Mouse (Mus musculus): ENCODE measurements around the gene Cdh13. TPM values are rescaled to one million over a fixed set of nuclear protein-coding genes. Genes with fewer than 3 reads are reported as not detected.

The Cdh13 gene
- polyA plus RNA-seq, 1 experiment from 2014 or later = 37.1 TPM

GRCm38 (mm10) chr8:118407322-118407721 lies 123.8 kb downstream of the Cdh13 start:
- 57% methylated on average over 6 of the region's 6 CpGs for WGBS (ENCODE audit: insufficient replicate concordance)
- ATAC-seq (replicated peaks; ENCODE audit: insufficient number of reproducible peaks, low FRiP score, low TSS enrichment) = no peak
- no peak overlapping the region for H3K27ac ChIP-seq (ENCODE audit: low read depth, low read length)
- no peaks in the 10 kb centered on the region for H3K27me3 ChIP-seq (ENCODE audit: control insufficient read depth, insufficient read depth, low read length)
- no peak overlapping the region for H3K4me3 ChIP-seq (ENCODE audit: low read depth, low read length)
- no peak overlapping the region for H3K9ac ChIP-seq (ENCODE audit: low read depth, low read length)
- H3K4me2 ChIP-seq = no peak overlapping the region
- H3K4me1 ChIP-seq (ENCODE audit: control insufficient read depth, insufficient read depth, low read length) = no peaks in the 10 kb centered on the region
- no peaks in the 10 kb centered on the region for H3K36me3 ChIP-seq (ENCODE audit: control insufficient read depth, insufficient read depth, low read length)
- no peaks in the 10 kb centered on the region for H3K9me3 ChIP-seq (replicated peaks; ENCODE audit: control insufficient read depth, low read length)

- Histone ChIP-seq H3K36me3 (ENCODE audit: control insufficient read depth, insufficient read depth, low read length) (no peaks in the 10 kb centered on the region), H3K9me3 (replicated peaks; ENCODE audit: control insufficient read depth, low read length) (no peaks in the 10 kb centered on the region), H3K27ac (ENCODE audit: low read depth, low read length) (no peak overlapping the region), H3K4me3 (ENCODE audit: low read depth, low read length) (no peak overlapping the region), H3K4me2 (no peak overlapping the region), H3K9ac (ENCODE audit: low read depth, low read length) (no peak overlapping the region), H3K4me1 (ENCODE audit: control insufficient read depth, insufficient read depth, low read length) (no peaks in the 10 kb centered on the region), H3K27me3 (ENCODE audit: control insufficient read depth, insufficient read depth, low read length) (no peaks in the 10 kb centered on the region)
- no peak for ATAC-seq (replicated peaks; ENCODE audit: insufficient number of reproducible peaks, low FRiP score, low TSS enrichment)
- WGBS (ENCODE audit: insufficient replicate concordance) = 81% methylated on average over 3 of the region's 3 CpGs
Measured at GRCm38 (mm10) chr8:118409396-118409795, 125.9 kb downstream of the Cdh13 start.

GRCm38 (mm10) chr8:118410341-118410970 lies 126.9 kb downstream of the Cdh13 start:
- Histone ChIP-seq H3K4me3 (ENCODE audit: low read depth, low read length) (no peak overlapping the region), H3K9me3 (replicated peaks; ENCODE audit: control insufficient read depth, low read length) (no peaks in the 10 kb centered on the region), H3K27me3 (ENCODE audit: control insufficient read depth, insufficient read depth, low read length) (no peaks in the 10 kb centered on the region), H3K27ac (ENCODE audit: low read depth, low read length) (no peak overlapping the region), H3K4me1 (ENCODE audit: control insufficient read depth, insufficient read depth, low read length) (no peaks in the 10 kb centered on the region), H3K4me2 (no peak overlapping the region), H3K36me3 (ENCODE audit: control insufficient read depth, insufficient read depth, low read length) (no peaks in the 10 kb centered on the region), H3K9ac (ENCODE audit: low read depth, low read length) (no peak overlapping the region)
- no peak for ATAC-seq (replicated peaks; ENCODE audit: insufficient number of reproducible peaks, low FRiP score, low TSS enrichment)
- WGBS (ENCODE audit: insufficient replicate concordance) = 84% methylated on average over 4 of the region's 4 CpGs

- Histone ChIP-seq H3K4me2 (no peak overlapping the region), H3K27me3 (ENCODE audit: control insufficient read depth, insufficient read depth, low read length) (no peaks in the 10 kb centered on the region), H3K9ac (ENCODE audit: low read depth, low read length) (no peak overlapping the region), H3K4me3 (ENCODE audit: low read depth, low read length) (no peak overlapping the region), H3K36me3 (ENCODE audit: control insufficient read depth, insufficient read depth, low read length) (no peaks in the 10 kb centered on the region), H3K9me3 (replicated peaks; ENCODE audit: control insufficient read depth, low read length) (no peaks in the 10 kb centered on the region), H3K4me1 (ENCODE audit: control insufficient read depth, insufficient read depth, low read length) (no peaks in the 10 kb centered on the region), H3K27ac (ENCODE audit: low read depth, low read length) (no peak overlapping the region)
- WGBS (ENCODE audit: insufficient replicate concordance) = 83% methylated on average over 7 of the region's 7 CpGs
- ATAC-seq (replicated peaks; ENCODE audit: insufficient number of reproducible peaks, low FRiP score, low TSS enrichment) = no peak
Measured at GRCm38 (mm10) chr8:118415672-118416071, 132.1 kb downstream of the Cdh13 start.

GRCm38 (mm10) chr8:118416811-118417355 lies 133.3 kb downstream of the Cdh13 start:
- Histone ChIP-seq H3K4me2 (no peak overlapping the region), H3K4me3 (ENCODE audit: low read depth, low read length) (no peak overlapping the region), H3K27me3 (ENCODE audit: control insufficient read depth, insufficient read depth, low read length) (no peaks in the 10 kb centered on the region), H3K4me1 (ENCODE audit: control insufficient read depth, insufficient read depth, low read length) (no peaks in the 10 kb centered on the region), H3K9ac (ENCODE audit: low read depth, low read length) (no peak overlapping the region), H3K36me3 (ENCODE audit: control insufficient read depth, insufficient read depth, low read length) (no peaks in the 10 kb centered on the region), H3K27ac (ENCODE audit: low read depth, low read length) (no peak overlapping the region), H3K9me3 (replicated peaks; ENCODE audit: control insufficient read depth, low read length) (no peaks in the 10 kb centered on the region)
- no peak for ATAC-seq (replicated peaks; ENCODE audit: insufficient number of reproducible peaks, low FRiP score, low TSS enrichment)
- WGBS (ENCODE audit: insufficient replicate concordance) = 82% methylated on average over 4 of the region's 4 CpGs

GRCm38 (mm10) chr8:118422624-118423023 lies 139.1 kb downstream of the Cdh13 start:
- no peaks in the 10 kb centered on the region for H3K27me3 ChIP-seq (ENCODE audit: control insufficient read depth, insufficient read depth, low read length)
- H3K27ac ChIP-seq (ENCODE audit: low read depth, low read length) = no peak overlapping the region
- H3K4me3 ChIP-seq (ENCODE audit: low read depth, low read length) = no peak overlapping the region
- H3K36me3 ChIP-seq (ENCODE audit: control insufficient read depth, insufficient read depth, low read length) = no peaks in the 10 kb centered on the region
- no peak overlapping the region for H3K4me2 ChIP-seq
- ATAC-seq (replicated peaks; ENCODE audit: insufficient number of reproducible peaks, low FRiP score, low TSS enrichment) = no peak
- WGBS (ENCODE audit: insufficient replicate concordance) = 79% methylated on average over 10 of the region's 10 CpGs
- no peaks in the 10 kb centered on the region for H3K4me1 ChIP-seq (ENCODE audit: control insufficient read depth, insufficient read depth, low read length)
- H3K9ac ChIP-seq (ENCODE audit: low read depth, low read length) = no peak overlapping the region
- no peaks in the 10 kb centered on the region for H3K9me3 ChIP-seq (replicated peaks; ENCODE audit: control insufficient read depth, low read length)

GRCm38 (mm10) chr8:118428941-118429340 lies 145.4 kb downstream of the Cdh13 start:
- ATAC-seq (replicated peaks; ENCODE audit: insufficient number of reproducible peaks, low FRiP score, low TSS enrichment) = no peak
- no peak overlapping the region for H3K4me3 ChIP-seq (ENCODE audit: low read depth, low read length)
- H3K9ac ChIP-seq (ENCODE audit: low read depth, low read length) = no peak overlapping the region
- 72% methylated on average over 7 of the region's 7 CpGs for WGBS (ENCODE audit: insufficient replicate concordance)
- H3K27ac ChIP-seq (ENCODE audit: low read depth, low read length) = no peak overlapping the region
- H3K36me3 ChIP-seq (ENCODE audit: control insufficient read depth, insufficient read depth, low read length) = no peaks in the 10 kb centered on the region
- no peaks in the 10 kb centered on the region for H3K27me3 ChIP-seq (ENCODE audit: control insufficient read depth, insufficient read depth, low read length)
- H3K4me2 ChIP-seq = no peak overlapping the region
- no peaks in the 10 kb centered on the region for H3K4me1 ChIP-seq (ENCODE audit: control insufficient read depth, insufficient read depth, low read length)
- H3K9me3 ChIP-seq (replicated peaks; ENCODE audit: control insufficient read depth, low read length) = no peaks in the 10 kb centered on the region

GRCm38 (mm10) chr8:118431731-118432440 lies 148.4 kb downstream of the Cdh13 start:
- Histone ChIP-seq H3K9ac (ENCODE audit: low read depth, low read length) (no peak overlapping the region), H3K9me3 (replicated peaks; ENCODE audit: control insufficient read depth, low read length) (no peaks in the 10 kb centered on the region), H3K36me3 (ENCODE audit: control insufficient read depth, insufficient read depth, low read length) (no peaks in the 10 kb centered on the region), H3K4me3 (ENCODE audit: low read depth, low read length) (no peak overlapping the region), H3K27me3 (ENCODE audit: control insufficient read depth, insufficient read depth, low read length) (no peaks in the 10 kb centered on the region), H3K4me1 (ENCODE audit: control insufficient read depth, insufficient read depth, low read length) (no peaks in the 10 kb centered on the region), H3K27ac (ENCODE audit: low read depth, low read length) (no peak overlapping the region), H3K4me2 (no peak overlapping the region)
- 77% methylated on average over 11 of the region's 11 CpGs for WGBS (ENCODE audit: insufficient replicate concordance)
- ATAC-seq (replicated peaks; ENCODE audit: insufficient number of reproducible peaks, low FRiP score, low TSS enrichment) = no peak
